29 mouse cellular contexts compared by ENCODE assay signal in genomic region chr6:77929375-77929774, GRCm38 (mm10). TPM values are rescaled to one million over a fixed set of nuclear protein-coding genes. Genes with fewer than 3 reads are reported as not detected.
"Had no signal": no experiment of that assay in that cellular context is flagged by ENCODE, and none has a peak within 500 bp of the region (broad histone marks: within the 10 kb centered on the region; RNA-seq: fewer than 3 reads in every experiment).

No protein-coding gene starts in this region.

- H3K27me3 ChIP-seq: heart, embryonic 12.5 days; hindbrain, embryonic 13.5 days; hindbrain, embryonic 15.5 days; kidney, embryonic 15.5 days; limb, embryonic 13.5 days; limb, embryonic 15.5 days; liver, embryonic 12.5 days had no signal

- H3K9me3 ChIP-seq: heart, embryonic 10.5 days; heart, embryonic 12.5 days; hindbrain, embryonic 13.5 days; hindbrain, embryonic 15.5 days; kidney, embryonic 15.5 days; limb, embryonic 13.5 days; limb, embryonic 15.5 days; liver, embryonic 12.5 days had no signal

- DNase-seq: forebrain, postnatal 0 days; gastrocnemius, postnatal 14 days; gastrocnemius, postnatal 36 days; heart, adult 18-20 months; heart, postnatal 10 days; kidney, adult 11 months; kidney, adult 2 months; kidney, adult 9 months; kidney, postnatal 14 days; kidney, postnatal 36 days; layer of hippocampus, adult 9-11 months; layer of hippocampus, postnatal 36 days; left cerebral cortex, postnatal 4 days had no signal

- ATAC-seq: forebrain, postnatal 0 days; hindbrain, postnatal 0 days; intestine, embryonic 16.5 days; liver, embryonic 12.5 days had no signal

- H3K4me1 ChIP-seq: heart, embryonic 10.5 days; heart, embryonic 12.5 days; hindbrain, embryonic 13.5 days; hindbrain, embryonic 15.5 days; kidney, embryonic 15.5 days; limb, embryonic 13.5 days; limb, embryonic 15.5 days; liver, embryonic 12.5 days had no signal

- H3K27ac ChIP-seq: heart, embryonic 10.5 days; hindbrain, embryonic 13.5 days; hindbrain, embryonic 15.5 days; hindbrain, postnatal 0 days; kidney, embryonic 15.5 days; kidney, postnatal 0 days; limb, embryonic 13.5 days; limb, embryonic 15.5 days; liver, embryonic 12.5 days; liver, embryonic 14.5 days had no signal

- H3K36me3 ChIP-seq: heart, embryonic 10.5 days; heart, embryonic 12.5 days; hindbrain, embryonic 13.5 days; hindbrain, embryonic 15.5 days; kidney, embryonic 15.5 days; limb, embryonic 13.5 days; limb, embryonic 15.5 days; liver, embryonic 12.5 days had no signal

- H3K4me2 ChIP-seq: heart, embryonic 12.5 days; hindbrain, embryonic 13.5 days; hindbrain, embryonic 15.5 days; kidney, embryonic 15.5 days; limb, embryonic 13.5 days; limb, embryonic 15.5 days; liver, embryonic 12.5 days had no signal

- H3K4me3 ChIP-seq: heart, embryonic 10.5 days; heart, embryonic 12.5 days; hindbrain, embryonic 13.5 days; hindbrain, embryonic 15.5 days; kidney, embryonic 15.5 days; limb, embryonic 13.5 days; limb, embryonic 15.5 days; liver, embryonic 12.5 days had no signal

- H3K9ac ChIP-seq: forebrain, postnatal 0 days; heart, embryonic 12.5 days; hindbrain, embryonic 13.5 days; hindbrain, embryonic 15.5 days; kidney, embryonic 15.5 days; limb, embryonic 13.5 days; limb, embryonic 15.5 days; liver, embryonic 12.5 days; liver, embryonic 14.5 days had no signal

RNA-seq across cellular contexts. Expression of gene Ctnna2, which starts 50.1 kb away (rescaled TPM):
- total RNA-seq: gastrocnemius, adult 18-20 months; gastrocnemius, postnatal 36 days; heart, adult 18-20 months; heart, postnatal 25 days; hematopoietic stem cell, adult 5-6 weeks; liver, adult 2 months had no signal
- polyA plus RNA-seq: liver, adult 2 months had no signal
